8 mouse cellular contexts compared by ENCODE assay signal in the genomic region with DNA sequence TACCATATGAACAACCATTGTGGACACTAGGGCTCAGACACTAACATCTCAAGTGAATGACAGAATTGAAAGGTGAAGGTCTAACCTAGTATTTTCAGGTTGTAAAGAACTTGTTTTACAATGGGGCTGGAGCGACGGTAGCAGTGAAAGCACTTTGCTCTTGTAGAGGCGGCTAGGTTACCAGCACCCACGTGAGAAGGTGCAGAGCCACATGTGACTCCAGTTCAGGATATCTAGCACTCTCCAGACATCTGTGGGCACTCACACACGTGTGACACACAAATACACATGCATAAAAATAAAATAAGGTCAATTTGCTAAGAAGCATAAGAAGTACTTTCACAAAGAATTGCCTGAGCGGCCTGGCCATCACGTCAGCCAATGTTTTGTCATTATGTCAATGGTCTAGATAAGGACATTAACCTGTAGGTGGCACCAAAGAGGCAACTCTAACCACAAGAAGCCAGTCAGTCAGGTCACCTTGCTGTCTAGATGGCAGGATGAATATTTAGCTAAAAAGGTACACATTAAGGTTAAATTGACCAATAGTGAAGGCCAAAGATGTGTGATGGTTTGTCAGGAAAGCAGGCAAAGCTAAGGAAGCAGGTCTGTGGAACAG.
DNase-seq lines count a peak whose midpoint lies in the region; ATAC-seq and TF ChIP-seq lines count a peak whose summit lies in the region.

No protein-coding gene starts in this region.

- ATAC-seq in hindbrain, embryonic 16.5 days: no peak
- ATAC-seq in megakaryocyte, adult 5-6 weeks (ENCODE audit: poor library complexity, severe bottlenecking): peak; percentile 79

- H3K4me2 ChIP-seq in hindbrain, embryonic 16.5 days (ENCODE audit: low read length): no peak overlapping the region
- H3K4me2 ChIP-seq in CH12.LX (ENCODE audit: insufficient read depth, low read depth, poor library complexity, severe bottlenecking): no peak overlapping the region

- no peaks in the 10 kb centered on the region for H3K9me3 ChIP-seq in hindbrain, embryonic 10.5 days
- H3K9me3 ChIP-seq in hindbrain, embryonic 16.5 days (ENCODE audit: control insufficient read depth, low read length): no peaks in the 10 kb centered on the region
- no peaks in the 10 kb centered on the region for H3K9me3 ChIP-seq in CH12.LX (replicated peaks; ENCODE audit: low read length)

- no peak for TF ChIP-seq EP300 in CH12.LX (IDR thresholded peaks at IDR 0.05; ENCODE audit: low read length)

- H3K36me3 ChIP-seq in hindbrain, embryonic 10.5 days: no peaks in the 10 kb centered on the region
- no peaks in the 10 kb centered on the region for H3K36me3 ChIP-seq in hindbrain, embryonic 16.5 days (ENCODE audit: control insufficient read depth, insufficient read depth, low read length)
- no peaks in the 10 kb centered on the region for H3K36me3 ChIP-seq in CH12.LX (replicated peaks in 1 of 2; ENCODE audit: control insufficient read depth in 1 of 2, insufficient read depth in 1 of 2, low read length in 1 of 2)

- peak; percentile 51 to 81; a peak in 3 of 4 replicates for TF ChIP-seq CTCF in CH12.LX (conservative IDR thresholded peaks at IDR 0.05 in 1 of 2, IDR thresholded peaks at IDR 0.05 in 1 of 2; ENCODE audit: low read depth in 2 of 2, low read length in 2 of 2)
- peak; percentile 61; the same call in 1 of the 2 replicates for TF ChIP-seq CTCF in brain, embryonic 14.5 days (IDR thresholded peaks at IDR 0.05; ENCODE audit: borderline replicate concordance, extremely low read depth, insufficient read depth, insufficient read length)

- dilution Hi-C loops in CH12.LX (cut with MboI; ENCODE audit: extremely low pct_ligation_motif_present, extremely low pct_unique_long_range_greater_than_20kb, low sequenced_read_pairs): no loop called here

- peak; percentile 78 for TF ChIP-seq RAD21 in CH12.LX (IDR thresholded peaks at IDR 0.05; ENCODE audit: low read depth, low read length)

- in situ Hi-C loops in CH12.LX (cut with MboI; ENCODE audit: low pct_ligation_motif_present, low pct_unique_long_range_greater_than_20kb, low sequenced_read_pairs): no loop called here

- no peak overlapping the region for H3K4me3 ChIP-seq in hindbrain, embryonic 10.5 days
- no peak overlapping the region for H3K4me3 ChIP-seq in hindbrain, embryonic 16.5 days (ENCODE audit: low read length)
- no peak overlapping the region for H3K4me3 ChIP-seq in CH12.LX (replicated peaks in 1 of 3; ENCODE audit: low read depth in 2 of 3, low read length in 2 of 3, poor library complexity in 1 of 3)

- no peak overlapping the region for H3K9ac ChIP-seq in hindbrain, embryonic 16.5 days (ENCODE audit: low read depth, low read length)
- H3K9ac ChIP-seq in CH12.LX (ENCODE audit: insufficient read depth, low read depth): no peak overlapping the region

- no peak for TF ChIP-seq POLR2A in CH12.LX (IDR thresholded peaks at IDR 0.05; ENCODE audit: low read depth, low read length)
- TF ChIP-seq POLR2A in brain, embryonic 14.5 days (IDR thresholded peaks at IDR 0.05; ENCODE audit: borderline replicate concordance, extremely low read depth, insufficient read depth, insufficient read length, poor library complexity, severe bottlenecking): no peak

- H3K4me1 ChIP-seq in hindbrain, embryonic 10.5 days (replicated peaks): peaks cover 10% of the 10 kb centered on the region
- peaks cover 5% of the 10 kb centered on the region; the same call in 1 of the 2 replicates for H3K4me1 ChIP-seq in hindbrain, embryonic 16.5 days (ENCODE audit: control insufficient read depth, insufficient read depth, low read depth, low read length)
- peaks cover 2 to 10% of the 10 kb centered on the region in 2 experiments; a peak in 2 of 4 replicates for H3K4me1 ChIP-seq in CH12.LX (ENCODE audit: control insufficient read depth in 1 of 2, insufficient read depth in 2 of 2)

- peak; percentile 5 for DNase-seq in hindbrain, embryonic 10.5 days (ENCODE audit: low spot score)
- peak; percentile 83 for DNase-seq in CH12.LX (ENCODE audit: extremely low read depth)
- peak; percentile 86 for DNase-seq in brain, embryonic 14.5 days (ENCODE audit: low read depth)
- peak; percentile 24 for DNase-seq in fibroblast of lung, adult 2 months (ENCODE audit: low read depth)
- peak; percentile 60 to 76 for DNase-seq in kidney, postnatal 36 days
- peak; percentile 15 to 26 for DNase-seq in urinary bladder, postnatal 36 days (ENCODE audit: low spot score in 2 of 2)

- 0 out of 2 replicates have a peak, but pooled peaks cover 4% of the 10 kb centered on the region for H3K79me2 ChIP-seq in CH12.LX (replicated peaks; ENCODE audit: control insufficient read depth, extremely low read depth, insufficient read depth, poor library complexity, severe bottlenecking)

- no peaks in the 10 kb centered on the region for H3K27me3 ChIP-seq in hindbrain, embryonic 10.5 days (ENCODE audit: insufficient read depth, poor library complexity, severe bottlenecking)
- H3K27me3 ChIP-seq in hindbrain, embryonic 16.5 days (replicated peaks; ENCODE audit: control insufficient read depth, insufficient read depth, low read length): no peaks in the 10 kb centered on the region
- H3K27me3 ChIP-seq in CH12.LX (replicated peaks): no peaks in the 10 kb centered on the region

- no peak overlapping the region for H3K27ac ChIP-seq in hindbrain, embryonic 10.5 days
- no peak overlapping the region for H3K27ac ChIP-seq in hindbrain, embryonic 16.5 days (ENCODE audit: low read depth, low read length)
- H3K27ac ChIP-seq in CH12.LX (ENCODE audit: insufficient read depth, low read depth): no peak overlapping the region

- 62% methylated on average over 7 of the region's 7 CpGs for WGBS in hindbrain, embryonic 10.5 days
- WGBS in hindbrain, embryonic 16.5 days: 57% methylated on average over 7 of the region's 7 CpGs

TF ChIP-seq in CH12.LX, 34 proteins besides CTCF, POLR2A, EP300 and RAD21:
- TF ChIP-seq SMC3 (IDR thresholded peaks at IDR 0.05; ENCODE audit: low read depth, low read length) (peak; percentile 84), MAX (IDR thresholded peaks at IDR 0.05; ENCODE audit: low read length) (no peak)

Comparison
In these comparisons a context has a peak if more than half of its experiments do, and no peak if none do; other contexts are left out.
1. DNase-seq: peak in every context shown above with its lines; median percentile 86 in brain, embryonic 14.5 days; 83 in CH12.LX; 68 in kidney, postnatal 36 days; 24 in fibroblast of lung, adult 2 months; 20 in urinary bladder, postnatal 36 days; 5 in hindbrain, embryonic 10.5 days.